Mouse (Mus musculus) gastrocnemius, postnatal 25 days (tissue): ENCODE measurements around the gene Cacng7. TPM values are rescaled to one million over a fixed set of nuclear protein-coding genes. Genes with fewer than 3 reads are reported as not detected.

Source experiments
- DNase-seq: peaks from one replicate; pipeline ENCODE4 v3.0.0; 2022
- total RNA-seq, 2 experiments: library from RNA; stranded (reverse); gene quantifications; 1 replicate in 1 of 2; 2 replicates in 1 of 2; pipeline ENCODE4 v1.2.3; 2021

Cacng7 gene
- total RNA-seq, 2 experiments from 2014 or later: 6.7 to 7.7 TPM

GRCm38 (mm10) chr7:3302556-3303275 lies 30.0 kb upstream of the Cacng7 start:
- DNase-seq: no peak

GRCm38 (mm10) chr7:3303276-3303781 lies 29.4 kb upstream of the Cacng7 start:
- DNase-seq: no peak

- no peak for DNase-seq
Observed at GRCm38 (mm10) chr7:3303789-3304188, 29.0 kb upstream of the Cacng7 start.

- no peak for DNase-seq
Observed at GRCm38 (mm10) chr7:3304298-3304697, 28.5 kb upstream of the Cacng7 start.

- no peak for DNase-seq
Observed at GRCm38 (mm10) chr7:3306400-3306799, 26.4 kb upstream of the Cacng7 start.

- no peak for DNase-seq
Observed at GRCm38 (mm10) chr7:3308646-3309045, 24.1 kb upstream of the Cacng7 start.

- no peak for DNase-seq
Observed at GRCm38 (mm10) chr7:3310233-3310632, 22.5 kb upstream of the Cacng7 start.

- DNase-seq: no peak
Observed at GRCm38 (mm10) chr7:3313571-3313970, 19.2 kb upstream of the Cacng7 start.

GRCm38 (mm10) chr7:3314121-3314520 lies 18.6 kb upstream of the Cacng7 start:
- no peak for DNase-seq

GRCm38 (mm10) chr7:3317704-3318103 lies 15.1 kb upstream of the Cacng7 start:
- DNase-seq: no peak

GRCm38 (mm10) chr7:3320856-3321255 lies 11.9 kb upstream of the Cacng7 start:
- no peak for DNase-seq

- no peak for DNase-seq
Observed at GRCm38 (mm10) chr7:3323826-3324225, 8.9 kb upstream of the Cacng7 start.

GRCm38 (mm10) chr7:3327961-3328360 lies 4.8 kb upstream of the Cacng7 start:
- no peak for DNase-seq

GRCm38 (mm10) chr7:3329776-3330546 lies 2.8 kb upstream of the Cacng7 start:
- peak; percentile 55 for DNase-seq

- DNase-seq: no peak
Observed at GRCm38 (mm10) chr7:3331171-3331570, 1.6 kb upstream of the Cacng7 start.

- DNase-seq: peak; percentile 68
Observed at GRCm38 (mm10) chr7:3331581-3332223, 1.1 kb upstream of the Cacng7 start.

GRCm38 (mm10) chr7:3332224-3332615 lies 535 bp upstream of the Cacng7 start:
- no peak for DNase-seq

GRCm38 (mm10) chr7:3333542-3333941 lies 787 bp downstream of the Cacng7 start:
- DNase-seq: no peak

GRCm38 (mm10) chr7:3336412-3336811 lies 3.7 kb downstream of the Cacng7 start:
- DNase-seq: no peak

GRCm38 (mm10) chr7:3338286-3338935 lies 5.7 kb downstream of the Cacng7 start:
- DNase-seq: no peak

GRCm38 (mm10) chr7:3339010-3339409 lies 6.3 kb downstream of the Cacng7 start:
- no peak for DNase-seq

- no peak for DNase-seq
Observed at GRCm38 (mm10) chr7:3343861-3344260, 11.1 kb downstream of the Cacng7 start.
